Mouse (Mus musculus): Measurements from ENCODE around the gene Zkscan6. TPM values are rescaled to one million over a fixed set of nuclear protein-coding genes. Genes with fewer than 3 reads are reported as not detected.

Zkscan6 gene
- polyA plus RNA-seq, 1 experiment from 2014 or later: 12.8 TPM

GRCm38 (mm10) chr11:65816237-65816636, 9.3 kb downstream of the Zkscan6 start:
- Histone ChIP-seq H3K4me3 (replicated peaks) (no peak overlapping the region), H3K36me3 (0 out of 2 replicates have a peak, but pooled peaks cover 3% of the 10 kb centered on the region), H3K4me1 (no peaks in the 10 kb centered on the region), H3K27me3 (replicated peaks) (no peaks in the 10 kb centered on the region), H3K9me3 (no peaks in the 10 kb centered on the region), H3K27ac (no peak overlapping the region), H3K4me2 (no peak overlapping the region), H3K9ac (no peak overlapping the region)
- 78% methylated on average over 6 of the region's 6 CpGs for WGBS
- no peak for ATAC-seq (ENCODE audit: insufficient read depth, low FRiP score, low read depth)

- Histone ChIP-seq H3K9ac (no peak overlapping the region), H3K9me3 (no peaks in the 10 kb centered on the region), H3K27me3 (replicated peaks) (no peaks in the 10 kb centered on the region), H3K36me3 (0 out of 2 replicates have a peak, but pooled peaks cover 11% of the 10 kb centered on the region), H3K4me3 (replicated peaks) (no peak overlapping the region), H3K27ac (no peak overlapping the region), H3K4me1 (no peaks in the 10 kb centered on the region), H3K4me2 (no peak overlapping the region)
- 56% methylated on average over 1 of the region's 1 CpGs for WGBS
- ATAC-seq (ENCODE audit: insufficient read depth, low FRiP score, low read depth): no peak
These were observed 11.2 kb downstream of the Zkscan6 start for GRCm38 (mm10) chr11:65818193-65818592.

GRCm38 (mm10) chr11:65820280-65820679, 13.3 kb downstream of the Zkscan6 start:
- Histone ChIP-seq H3K36me3 (0 out of 2 replicates have a peak, but pooled peaks cover 8% of the 10 kb centered on the region), H3K4me2 (no peak overlapping the region), H3K27me3 (replicated peaks) (no peaks in the 10 kb centered on the region), H3K9me3 (no peaks in the 10 kb centered on the region), H3K4me3 (replicated peaks) (no peak overlapping the region), H3K4me1 (no peaks in the 10 kb centered on the region), H3K27ac (no peak overlapping the region), H3K9ac (no peak overlapping the region)
- ATAC-seq (ENCODE audit: insufficient read depth, low FRiP score, low read depth): no peak
- WGBS: 73% methylated on average over 5 of the region's 5 CpGs

GRCm38 (mm10) chr11:65820877-65821276, 13.9 kb downstream of the Zkscan6 start:
- Histone ChIP-seq H3K27ac (no peak overlapping the region), H3K4me2 (no peak overlapping the region), H3K27me3 (replicated peaks) (no peaks in the 10 kb centered on the region), H3K4me1 (no peaks in the 10 kb centered on the region), H3K9ac (no peak overlapping the region), H3K4me3 (replicated peaks) (no peak overlapping the region), H3K9me3 (no peaks in the 10 kb centered on the region), H3K36me3 (0 out of 2 replicates have a peak, but pooled peaks cover 8% of the 10 kb centered on the region)
- WGBS: 14% methylated on average over 7 of the region's 7 CpGs
- peak; percentile 68 for ATAC-seq (ENCODE audit: insufficient read depth, low FRiP score, low read depth)

GRCm38 (mm10) chr11:65824556-65824955, 17.6 kb downstream of the Zkscan6 start:
- no peak for ATAC-seq (ENCODE audit: insufficient read depth, low FRiP score, low read depth)
- H3K4me1 ChIP-seq: no peaks in the 10 kb centered on the region
- 85% methylated on average over 3 of the region's 3 CpGs for WGBS
- no peak overlapping the region for H3K27ac ChIP-seq
- H3K27me3 ChIP-seq (replicated peaks): no peaks in the 10 kb centered on the region
- no peak overlapping the region for H3K4me3 ChIP-seq (replicated peaks)
- no peak overlapping the region for H3K9ac ChIP-seq
- no peak overlapping the region for H3K4me2 ChIP-seq
- no peaks in the 10 kb centered on the region for H3K9me3 ChIP-seq
- H3K36me3 ChIP-seq: peaks cover 17% of the 10 kb centered on the region

GRCm38 (mm10) chr11:65838999-65839398, 32.0 kb downstream of the Zkscan6 start:
- Histone ChIP-seq H3K9me3 (no peaks in the 10 kb centered on the region), H3K4me2 (no peak overlapping the region), H3K36me3 (no peaks in the 10 kb centered on the region), H3K9ac (no peak overlapping the region), H3K4me3 (replicated peaks) (no peak overlapping the region), H3K4me1 (no peaks in the 10 kb centered on the region), H3K27me3 (replicated peaks) (no peaks in the 10 kb centered on the region), H3K27ac (no peak overlapping the region)
- no peak for ATAC-seq (ENCODE audit: insufficient read depth, low FRiP score, low read depth)
- 56% methylated on average over 8 of the region's 8 CpGs for WGBS

- Histone ChIP-seq H3K27me3 (replicated peaks) (no peaks in the 10 kb centered on the region), H3K4me3 (replicated peaks) (no peak overlapping the region), H3K4me2 (no peak overlapping the region), H3K9ac (no peak overlapping the region), H3K9me3 (no peaks in the 10 kb centered on the region), H3K36me3 (no peaks in the 10 kb centered on the region), H3K4me1 (0 out of 2 replicates have a peak, but pooled peaks cover 2% of the 10 kb centered on the region), H3K27ac (no peak overlapping the region)
- 52% methylated on average over 5 of the region's 5 CpGs for WGBS
- ATAC-seq (ENCODE audit: insufficient read depth, low FRiP score, low read depth): peak; percentile 66
These were observed 39.5 kb downstream of the Zkscan6 start for GRCm38 (mm10) chr11:65846446-65846845.

GRCm38 (mm10) chr11:65852066-65852465, 45.1 kb downstream of the Zkscan6 start:
- Histone ChIP-seq H3K27me3 (replicated peaks) (no peaks in the 10 kb centered on the region), H3K4me3 (replicated peaks) (no peak overlapping the region), H3K36me3 (no peaks in the 10 kb centered on the region), H3K4me2 (no peak overlapping the region), H3K27ac (no peak overlapping the region), H3K9ac (no peak overlapping the region), H3K4me1 (peaks cover 4% of the 10 kb centered on the region; the same call in 1 of the 2 replicates), H3K9me3 (no peaks in the 10 kb centered on the region)
- WGBS: 21% methylated on average over 1 of the region's 1 CpGs
- no peak for ATAC-seq (ENCODE audit: insufficient read depth, low FRiP score, low read depth)

- H3K4me2 ChIP-seq: no peak overlapping the region
- 12% methylated on average over 4 of the region's 4 CpGs for WGBS
These were observed 54.5 kb downstream of the Zkscan6 start for GRCm38 (mm10) chr11:65861476-65861875.

GRCm38 (mm10) chr11:65877146-65877775, 70.3 kb downstream of the Zkscan6 start:
- Histone ChIP-seq H3K9ac (no peak overlapping the region), H3K9me3 (no peaks in the 10 kb centered on the region), H3K4me3 (replicated peaks) (no peak overlapping the region), H3K27me3 (replicated peaks) (no peaks in the 10 kb centered on the region), H3K4me2 (no peak overlapping the region), H3K27ac (no peak overlapping the region), H3K4me1 (no peaks in the 10 kb centered on the region), H3K36me3 (no peaks in the 10 kb centered on the region)
- ATAC-seq (ENCODE audit: insufficient read depth, low FRiP score, low read depth): no peak
- 75% methylated on average over 1 of the region's 1 CpGs for WGBS

More at GRCm38 (mm10) chr11:65861476-65861875, 54.5 kb downstream of the Zkscan6 start:
- H3K9ac ChIP-seq: no peak overlapping the region
- H3K36me3 ChIP-seq: no peaks in the 10 kb centered on the region
- H3K9me3 ChIP-seq: no peaks in the 10 kb centered on the region
- no peak overlapping the region for H3K4me3 ChIP-seq (replicated peaks)
- no peaks in the 10 kb centered on the region for H3K27me3 ChIP-seq (replicated peaks)
- peak overlapping the region; percentile 36; the same call in 1 of the 2 replicates for H3K27ac ChIP-seq
- no peaks in the 10 kb centered on the region for H3K4me1 ChIP-seq
- ATAC-seq (ENCODE audit: insufficient read depth, low FRiP score, low read depth): peak; percentile 50

All from stomach, embryonic 15.5 days (tissue).